Mouse (Mus musculus): Measurements from ENCODE around the gene Vwc2. TPM values are rescaled to one million over a fixed set of nuclear protein-coding genes. Genes with fewer than 3 reads are reported as not detected.

Vwc2 gene
- polyA plus RNA-seq, 1 experiment from 2014 or later = 0.42 TPM

DNA sequence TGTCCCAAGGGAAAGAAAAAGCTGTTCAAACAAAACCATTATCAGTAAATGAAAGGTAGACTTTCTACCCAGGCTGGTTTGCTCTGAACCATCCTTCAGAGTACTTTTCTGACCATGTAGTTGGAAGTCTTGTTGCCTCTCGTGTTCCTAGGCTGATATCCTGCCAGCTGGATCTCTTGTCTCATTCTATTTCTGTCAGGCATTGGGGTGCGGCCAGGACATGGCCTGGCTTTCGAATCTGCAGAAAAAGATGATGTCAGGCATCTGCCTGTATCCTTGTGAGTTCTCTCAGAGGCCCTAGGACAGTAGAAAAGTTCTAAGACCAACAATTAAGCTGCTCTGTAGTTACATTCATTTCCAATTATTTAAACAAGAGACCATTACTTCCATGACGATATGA is 8.8 kb downstream of the Vwc2 start:
- WGBS = 83% methylated on average over 4 of the region's 4 CpGs
- no peak overlapping the region for H3K4me3 ChIP-seq
- no peak overlapping the region for H3K27ac ChIP-seq (replicated peaks)
- H3K27me3 ChIP-seq (ENCODE audit: low read depth, poor library complexity, severe bottlenecking) = peaks cover 17% of the 10 kb centered on the region
- H3K9me3 ChIP-seq (replicated peaks) = no peaks in the 10 kb centered on the region
- no peak for DNase-seq (ENCODE audit: low spot score)
- no peaks in the 10 kb centered on the region for H3K36me3 ChIP-seq
- no peaks in the 10 kb centered on the region for H3K4me1 ChIP-seq

DNA sequence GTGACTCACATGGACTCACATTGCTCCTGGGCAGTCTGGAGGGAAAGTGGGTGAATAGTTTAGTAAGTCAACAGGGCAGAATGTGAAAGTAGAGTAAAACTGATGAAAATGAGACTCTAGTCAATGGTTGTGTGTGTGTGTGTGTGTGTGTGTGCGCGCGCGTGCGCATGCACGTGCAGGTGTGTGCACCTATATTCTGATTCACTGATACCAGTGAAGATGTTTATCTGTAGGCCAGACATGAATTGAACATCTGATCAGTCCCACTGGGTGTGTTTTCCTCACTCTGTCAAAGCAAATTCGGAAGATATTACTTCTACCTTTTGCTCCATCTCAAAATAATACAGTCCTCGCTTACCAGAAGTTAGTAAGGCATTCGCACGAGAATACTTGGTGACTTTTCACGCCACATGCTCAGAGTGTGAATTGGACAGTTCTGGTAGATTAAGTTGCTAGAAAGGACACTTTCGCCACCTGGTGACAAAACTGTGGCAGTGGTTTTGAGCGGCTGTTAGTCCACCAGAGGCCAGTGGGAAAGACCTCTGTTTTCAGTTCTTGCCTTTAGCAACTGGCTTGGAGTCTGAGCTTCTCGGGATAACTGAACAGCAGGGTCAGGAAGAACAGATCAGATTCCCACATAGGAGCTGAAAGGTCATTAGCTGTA is 17.5 kb downstream of the Vwc2 start:
- H3K36me3 ChIP-seq = no peaks in the 10 kb centered on the region
- peak; percentile 51 for DNase-seq (ENCODE audit: low spot score)
- H3K27ac ChIP-seq (replicated peaks) = no peak overlapping the region
- 63% methylated on average over 14 of the region's 14 CpGs for WGBS
- no peaks in the 10 kb centered on the region for H3K9me3 ChIP-seq (replicated peaks)
- H3K27me3 ChIP-seq (ENCODE audit: low read depth, poor library complexity, severe bottlenecking) = no peaks in the 10 kb centered on the region
- no peaks in the 10 kb centered on the region for H3K4me1 ChIP-seq
- H3K4me3 ChIP-seq = no peak overlapping the region

DNA sequence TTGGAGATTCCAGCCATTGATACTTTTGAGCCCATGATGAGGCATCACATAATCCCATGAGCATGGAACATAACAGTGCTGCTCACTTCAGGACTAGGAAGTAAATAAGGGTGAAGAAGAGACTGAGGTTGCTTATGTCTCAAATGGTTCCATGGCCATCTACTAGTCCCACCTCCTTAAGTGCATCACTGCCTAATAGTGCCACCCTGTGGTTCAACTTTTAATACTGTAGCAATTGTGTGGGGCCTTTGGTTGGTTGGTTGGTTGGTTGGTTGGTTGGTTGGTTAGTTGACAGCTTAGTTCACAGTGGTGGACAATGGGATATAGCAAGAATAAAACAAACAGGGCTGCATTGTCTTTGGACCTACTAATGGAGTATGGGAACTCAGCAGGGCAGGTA is 26.6 kb downstream of the Vwc2 start:
- H3K9me3 ChIP-seq (replicated peaks) = no peaks in the 10 kb centered on the region
- no peaks in the 10 kb centered on the region for H3K36me3 ChIP-seq
- H3K27me3 ChIP-seq (ENCODE audit: low read depth, poor library complexity, severe bottlenecking) = no peaks in the 10 kb centered on the region
- no peak for DNase-seq (ENCODE audit: low spot score)
- H3K27ac ChIP-seq (replicated peaks) = no peak overlapping the region
- no peaks in the 10 kb centered on the region for H3K4me1 ChIP-seq
- no peak overlapping the region for H3K4me3 ChIP-seq

DNA sequence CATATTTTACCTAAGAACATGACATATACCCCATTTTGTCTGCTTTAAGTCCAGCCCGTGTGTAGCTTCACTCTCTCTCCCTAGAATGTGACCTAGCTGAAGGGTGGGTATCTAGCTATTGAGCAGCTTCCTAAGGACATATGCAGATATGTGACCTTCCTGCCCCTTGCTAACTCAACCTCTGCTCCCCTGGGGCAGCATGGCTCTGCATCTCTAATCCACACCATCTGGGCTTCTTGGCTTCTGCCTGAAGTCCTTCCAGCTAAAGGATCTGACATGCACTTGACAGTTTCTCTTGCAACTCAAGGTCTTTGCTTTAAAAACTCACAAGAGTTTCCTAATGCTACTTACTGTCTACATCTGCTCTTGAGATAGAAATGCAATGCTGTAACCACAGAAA is 38.7 kb downstream of the Vwc2 start:
- Histone ChIP-seq H3K4me3 (no peak overlapping the region), H3K27ac (replicated peaks) (no peak overlapping the region), H3K27me3 (ENCODE audit: low read depth, poor library complexity, severe bottlenecking) (no peaks in the 10 kb centered on the region), H3K9me3 (replicated peaks) (no peaks in the 10 kb centered on the region), H3K36me3 (no peaks in the 10 kb centered on the region), H3K4me1 (no peaks in the 10 kb centered on the region)
- no peak for DNase-seq (ENCODE audit: low spot score)
- WGBS = 48% methylated on average over 1 of the region's 1 CpGs

DNA sequence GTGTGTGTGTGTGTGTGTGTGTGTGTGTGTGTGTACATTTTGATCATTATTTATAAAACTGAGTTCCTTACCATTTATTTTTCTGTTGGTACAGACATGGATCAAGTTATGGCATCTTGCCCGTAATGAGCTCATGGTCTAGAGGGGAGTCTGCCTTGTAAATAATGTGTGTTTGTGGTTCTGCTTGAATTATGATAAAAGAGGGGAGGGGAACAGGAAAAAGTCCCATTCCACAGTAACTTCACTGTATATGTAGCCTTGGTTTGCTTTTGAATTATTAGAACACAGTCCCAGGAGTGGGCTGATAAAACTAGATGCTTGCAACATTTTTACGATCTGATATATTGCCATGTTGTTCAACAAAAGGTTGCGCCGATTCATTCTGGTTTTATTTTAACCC is 57.4 kb downstream of the Vwc2 start:
- Histone ChIP-seq H3K4me3 (no peak overlapping the region), H3K4me1 (no peaks in the 10 kb centered on the region), H3K9me3 (replicated peaks) (no peaks in the 10 kb centered on the region), H3K27me3 (ENCODE audit: low read depth, poor library complexity, severe bottlenecking) (no peaks in the 10 kb centered on the region), H3K36me3 (no peaks in the 10 kb centered on the region), H3K27ac (replicated peaks) (no peak overlapping the region)
- no peak for DNase-seq (ENCODE audit: low spot score)
- 98% methylated on average over 4 of the region's 4 CpGs for WGBS

DNA sequence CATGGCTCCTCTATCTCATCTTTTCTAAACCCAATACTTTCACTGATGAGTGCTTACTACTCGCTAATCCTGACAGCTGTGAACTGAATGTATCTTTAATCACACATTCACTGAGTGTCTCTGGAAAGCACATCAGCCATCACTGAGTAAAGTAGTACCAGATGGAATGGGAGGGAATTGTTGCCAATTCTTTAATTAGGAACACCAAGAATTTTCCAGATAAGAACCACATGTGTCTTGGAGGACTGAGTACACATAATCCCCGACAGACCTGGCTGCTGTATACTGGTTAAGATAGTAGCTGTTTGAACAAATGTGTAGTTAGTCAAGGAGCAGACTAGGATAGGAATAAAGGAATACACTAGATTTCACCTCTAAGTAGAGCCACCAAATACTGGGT is 61.2 kb downstream of the Vwc2 start:
- 68% methylated on average over 2 of the region's 2 CpGs for WGBS
- DNase-seq (ENCODE audit: low spot score) = no peak
- no peak overlapping the region for H3K27ac ChIP-seq (replicated peaks)
- no peaks in the 10 kb centered on the region for H3K27me3 ChIP-seq (ENCODE audit: low read depth, poor library complexity, severe bottlenecking)
- H3K4me3 ChIP-seq = no peak overlapping the region
- no peaks in the 10 kb centered on the region for H3K9me3 ChIP-seq (replicated peaks)
- H3K36me3 ChIP-seq = no peaks in the 10 kb centered on the region
- H3K4me1 ChIP-seq = no peaks in the 10 kb centered on the region

DNA sequence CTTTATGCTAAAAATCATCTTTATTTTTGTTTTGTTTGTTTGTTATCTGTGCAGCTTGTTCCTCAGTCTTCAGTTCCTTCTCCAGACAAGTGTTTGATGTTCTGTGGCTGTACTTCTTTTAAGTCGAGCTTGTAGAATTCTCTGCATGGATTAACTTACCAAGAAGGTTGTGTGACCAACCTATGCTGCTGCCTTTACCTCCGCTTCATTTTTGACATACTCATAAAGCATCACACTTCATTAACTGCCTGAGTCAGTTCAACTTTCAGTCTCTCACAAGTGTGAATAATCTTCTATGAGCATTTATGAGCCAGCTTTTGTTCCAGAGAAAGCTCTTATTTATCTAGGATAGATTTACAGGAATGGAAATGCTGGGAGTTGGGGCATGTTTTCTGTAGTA is 68.7 kb downstream of the Vwc2 start:
- 79% methylated on average over 2 of the region's 2 CpGs for WGBS
- Histone ChIP-seq H3K27ac (replicated peaks) (no peak overlapping the region), H3K36me3 (no peaks in the 10 kb centered on the region), H3K4me3 (no peak overlapping the region), H3K4me1 (no peaks in the 10 kb centered on the region), H3K27me3 (ENCODE audit: low read depth, poor library complexity, severe bottlenecking) (no peaks in the 10 kb centered on the region), H3K9me3 (replicated peaks) (no peaks in the 10 kb centered on the region)
- DNase-seq (ENCODE audit: low spot score) = no peak

DNA sequence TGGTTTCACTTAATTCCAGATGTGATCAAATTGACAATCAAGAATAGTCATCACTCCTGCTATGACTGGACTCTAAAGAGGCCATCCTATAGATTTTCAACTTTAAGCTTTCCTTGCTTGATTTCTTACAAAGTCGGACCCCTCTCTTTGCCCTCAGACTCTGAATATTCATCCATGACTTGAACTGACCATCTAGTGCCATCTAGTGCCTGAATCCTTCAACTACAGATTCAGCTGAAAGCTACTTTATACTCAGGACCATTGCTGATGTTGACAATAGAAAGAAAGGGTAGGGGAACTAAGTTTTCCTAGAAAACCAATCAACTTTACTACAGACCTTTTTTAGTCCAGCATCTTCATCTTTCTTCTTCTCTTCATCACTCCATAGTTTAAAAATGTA is 109.1 kb downstream of the Vwc2 start:
- DNase-seq (ENCODE audit: low spot score) = no peak

DNA sequence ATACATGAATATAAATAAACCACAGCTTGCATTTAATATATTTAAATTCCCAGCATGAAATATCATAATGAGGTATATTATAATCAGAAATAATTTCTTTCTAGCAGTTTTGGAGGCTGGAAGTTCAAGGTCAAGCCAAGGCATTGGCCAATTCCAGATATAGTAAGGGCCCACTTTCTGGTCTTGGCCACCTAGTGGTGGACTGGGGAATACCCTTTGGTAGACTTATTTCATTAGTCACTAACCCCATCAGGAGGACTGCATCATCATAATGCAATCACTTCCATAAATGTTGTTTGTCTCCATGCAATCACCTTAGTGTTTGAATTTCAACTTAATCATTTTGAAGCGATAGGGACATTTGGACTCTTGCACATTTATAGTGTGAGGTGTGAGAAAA is 125.3 kb downstream of the Vwc2 start:
- 61% methylated on average over 1 of the region's 1 CpGs for WGBS
- no peak overlapping the region for H3K27ac ChIP-seq (replicated peaks)
- H3K9me3 ChIP-seq (replicated peaks) = no peaks in the 10 kb centered on the region
- no peaks in the 10 kb centered on the region for H3K36me3 ChIP-seq
- no peak overlapping the region for H3K4me3 ChIP-seq
- H3K27me3 ChIP-seq (ENCODE audit: low read depth, poor library complexity, severe bottlenecking) = no peaks in the 10 kb centered on the region
- H3K4me1 ChIP-seq = 0 out of 2 replicates have a peak, but pooled peaks cover 5% of the 10 kb centered on the region
- DNase-seq (ENCODE audit: low spot score) = no peak

More for the DNA sequence above, 109.1 kb downstream of the Vwc2 start:
- Histone ChIP-seq H3K9me3 (replicated peaks) (no peaks in the 10 kb centered on the region), H3K27me3 (ENCODE audit: low read depth, poor library complexity, severe bottlenecking) (no peaks in the 10 kb centered on the region), H3K27ac (replicated peaks) (no peak overlapping the region), H3K4me1 (no peaks in the 10 kb centered on the region), H3K4me3 (no peak overlapping the region), H3K36me3 (no peaks in the 10 kb centered on the region)
- 31% methylated on average over 1 of the region's 1 CpGs for WGBS

DNA sequence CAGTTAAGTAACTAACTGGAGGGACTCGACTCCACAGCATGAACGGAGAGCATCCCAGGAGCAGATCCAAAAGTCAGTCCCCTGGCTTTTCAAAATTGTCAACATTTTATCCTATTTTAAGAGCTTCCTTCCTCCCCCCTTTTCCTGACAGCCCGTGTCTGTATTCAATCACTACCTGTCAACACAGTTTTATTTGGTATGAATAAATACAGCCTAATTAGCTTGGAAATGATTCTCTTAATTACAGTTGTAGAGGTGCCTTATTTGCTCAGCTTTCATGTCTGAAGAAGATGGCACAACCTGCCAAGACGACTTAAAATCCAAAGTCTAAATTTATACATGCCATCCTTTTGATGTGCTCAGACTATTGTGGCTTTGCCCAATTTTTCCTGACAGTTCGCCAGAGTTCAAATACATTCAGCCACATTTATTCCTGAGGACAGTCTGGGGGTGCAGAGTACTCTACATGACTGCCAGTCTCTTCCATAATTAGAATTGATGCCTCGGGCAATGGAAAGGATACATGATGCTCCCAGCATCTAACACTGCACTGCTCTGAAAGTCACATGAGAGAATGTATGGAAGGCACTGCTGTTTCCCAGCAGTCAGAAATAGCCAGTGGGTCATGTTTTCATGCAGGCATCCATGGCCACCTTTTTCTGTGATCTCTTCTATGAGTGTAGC is 128.8 kb downstream of the Vwc2 start:
- Histone ChIP-seq H3K36me3 (no peaks in the 10 kb centered on the region), H3K9me3 (replicated peaks) (no peaks in the 10 kb centered on the region), H3K27ac (replicated peaks) (no peak overlapping the region), H3K27me3 (ENCODE audit: low read depth, poor library complexity, severe bottlenecking) (no peaks in the 10 kb centered on the region), H3K4me1 (0 out of 2 replicates have a peak, but pooled peaks cover 5% of the 10 kb centered on the region), H3K4me3 (no peak overlapping the region)
- 85% methylated on average over 6 of the region's 6 CpGs for WGBS
- no peak for DNase-seq (ENCODE audit: low spot score)

DNA sequence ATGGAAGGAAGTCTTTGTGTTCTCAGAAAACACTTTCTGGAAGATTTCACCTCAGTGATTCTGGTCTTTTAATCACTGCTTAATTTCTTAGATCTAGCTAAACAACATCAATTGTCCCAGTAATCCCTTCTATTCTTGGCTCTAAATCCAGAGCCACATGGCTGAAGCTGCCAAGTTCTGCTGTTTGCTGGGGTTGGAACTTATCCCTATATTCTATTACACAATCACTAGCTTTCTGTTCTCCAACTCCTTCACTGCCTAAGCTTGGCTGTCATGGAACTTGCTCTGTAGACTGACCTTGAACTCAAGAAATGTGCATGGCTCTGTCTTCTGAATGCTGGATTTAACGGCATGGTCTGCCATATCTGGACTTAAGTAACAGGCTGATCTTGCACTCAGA is 143.3 kb downstream of the Vwc2 start:
- 86% methylated on average over 1 of the region's 1 CpGs for WGBS
- Histone ChIP-seq H3K27me3 (ENCODE audit: low read depth, poor library complexity, severe bottlenecking) (no peaks in the 10 kb centered on the region), H3K27ac (replicated peaks) (no peak overlapping the region), H3K36me3 (no peaks in the 10 kb centered on the region), H3K4me1 (no peaks in the 10 kb centered on the region), H3K9me3 (replicated peaks) (no peaks in the 10 kb centered on the region), H3K4me3 (no peak overlapping the region)
- DNase-seq (ENCODE audit: low spot score) = no peak

DNA sequence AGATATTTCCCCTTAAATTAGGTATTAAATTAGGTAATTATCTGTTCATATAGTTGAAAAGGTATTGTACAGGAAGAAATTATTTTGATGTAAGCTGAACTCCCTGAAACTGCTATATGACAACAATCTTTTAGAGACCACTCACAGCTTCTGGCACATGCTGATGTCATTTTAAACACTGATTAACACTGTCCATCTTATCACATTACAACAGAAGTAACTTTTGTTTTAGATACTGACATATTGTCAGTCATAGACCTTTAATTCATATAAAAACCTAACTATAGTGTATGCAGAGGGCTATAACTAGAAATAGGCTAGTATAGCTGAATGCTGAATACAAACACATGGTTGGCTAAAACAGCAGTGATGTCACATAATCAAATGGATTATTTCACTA is 166.1 kb downstream of the Vwc2 start:
- no peaks in the 10 kb centered on the region for H3K4me1 ChIP-seq
- H3K27me3 ChIP-seq (ENCODE audit: low read depth, poor library complexity, severe bottlenecking) = no peaks in the 10 kb centered on the region
- H3K27ac ChIP-seq (replicated peaks) = no peak overlapping the region
- H3K36me3 ChIP-seq = no peaks in the 10 kb centered on the region
- no peaks in the 10 kb centered on the region for H3K9me3 ChIP-seq (replicated peaks)
- DNase-seq (ENCODE audit: low spot score) = no peak
- no peak overlapping the region for H3K4me3 ChIP-seq

DNA sequence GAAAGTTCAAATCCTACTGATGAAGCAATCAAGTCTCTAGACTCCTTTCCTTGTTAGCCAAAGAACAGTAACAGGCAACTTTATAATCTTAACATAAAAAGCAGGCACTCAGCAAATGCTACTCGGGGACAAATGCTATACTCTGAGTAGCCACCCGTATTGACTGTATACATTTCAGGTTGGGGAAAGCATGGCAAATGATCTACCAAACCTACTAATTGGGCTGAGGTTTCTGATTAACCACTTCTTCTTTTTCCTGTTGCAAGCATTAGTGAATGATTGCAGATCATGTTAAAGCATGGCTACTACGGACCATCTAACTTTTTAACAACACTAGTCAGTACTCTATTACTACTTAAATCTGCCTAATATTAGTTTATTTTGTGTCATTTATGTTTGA is 169.5 kb downstream of the Vwc2 start:
- H3K36me3 ChIP-seq = peaks cover 3% of the 10 kb centered on the region; the same call in 1 of the 2 replicates
- H3K4me3 ChIP-seq = no peak overlapping the region
- 88% methylated on average over 3 of the region's 3 CpGs for WGBS
- no peaks in the 10 kb centered on the region for H3K27me3 ChIP-seq (ENCODE audit: low read depth, poor library complexity, severe bottlenecking)
- no peaks in the 10 kb centered on the region for H3K4me1 ChIP-seq
- DNase-seq (ENCODE audit: low spot score) = no peak
- no peaks in the 10 kb centered on the region for H3K9me3 ChIP-seq (replicated peaks)
- H3K27ac ChIP-seq (replicated peaks) = no peak overlapping the region
